Mouse (Mus musculus) stomach, postnatal 0 days (tissue): Measurements from ENCODE around the gene Tm9sf4. TPM values are rescaled to one million over a fixed set of nuclear protein-coding genes. Genes with fewer than 3 reads are reported as not detected.
A peak's percentile ranks its signal among the peaks of the same experiment; 100 is the strongest.

Experiments
- ATAC-seq: fragments of 200-750 bp; cut with Nextera tagmentation; 2 replicates; pipeline ENCODE4 v1.8.0; 2017; ENCODE audit not compliant: low FRiP score, low TSS enrichment
- DNase-seq: peaks from one replicate; pipeline ENCODE4 v3.0.0-alpha.2; 2016; ENCODE audit warnings: low spot score
- H3K27ac ChIP-seq: fragments of 300-500 bp; sonication (generic); replicated peaks from 2 replicates; pipeline ENCODE4 v1.5.1; 2014; ENCODE audit warnings: mild to moderate bottlenecking, control low read depth
- H3K27me3 ChIP-seq: fragments of 300-500 bp; sonication (generic); 2 replicates; pipeline ENCODE4 v1.6.1; 2014; ENCODE audit warnings: low read length; ENCODE audit not compliant: control insufficient read depth, insufficient read depth
- H3K36me3 ChIP-seq: fragments of 300-500 bp; sonication (generic); 2 replicates; pipeline ENCODE4 v1.6.1; 2014; ENCODE audit warnings: low read length, mixed read lengths; ENCODE audit not compliant: control insufficient read depth, insufficient read depth
- H3K4me1 ChIP-seq: fragments of 300-500 bp; sonication (generic); replicated peaks from 2 replicates; pipeline ENCODE4 v1.6.1; 2014; ENCODE audit warnings: antibody characterized with exemption; ENCODE audit not compliant: control insufficient read depth, insufficient read depth
- H3K4me2 ChIP-seq: fragments of 300-500 bp; sonication (generic); replicated peaks from 2 replicates; pipeline ENCODE4 v1.6.1; 2014; ENCODE audit warnings: low read depth, mild to moderate bottlenecking, control low read depth, moderate library complexity
- H3K4me3 ChIP-seq: fragments of 300-500 bp; sonication (generic); 2 replicates; pipeline ENCODE4 v1.5.1; 2014; ENCODE audit warnings: low read depth, low read length, control low read depth
- H3K9ac ChIP-seq: fragments of 300-500 bp; sonication (generic); 2 replicates; pipeline ENCODE4 v1.6.1; 2014; ENCODE audit warnings: mild to moderate bottlenecking, low read length, control low read depth, mixed read lengths
- H3K9me3 ChIP-seq: fragments of 300-500 bp; sonication (generic); 2 replicates; pipeline ENCODE4 v1.6.1; 2016; ENCODE audit warnings: low read length; ENCODE audit not compliant: control insufficient read depth
- CTCF ChIP-seq: IDR thresholded peaks from 2 replicates; pipeline ENCODE4 v1.5.1; 2016; ENCODE audit warnings: antibody characterized with exemption, low read depth, mild to moderate bottlenecking, moderate library complexity
- EP300 ChIP-seq: optimal IDR thresholded peaks from 2 replicates; pipeline ENCODE3; 2016; ENCODE audit warnings: antibody characterized with exemption
- WGBS: fragments of 180-500 bp; shearing (Covaris S2); extraction: QIAGEN DNeasy Blood & Tissue Kit; methylation state at CpG from one replicate; pipeline ENCODE4 v1.1.7; 2014; 5-methylcytosine and 5-hydroxymethylcytosine counted together
- polyA plus RNA-seq: library from polyadenylated mRNA; unstranded; fragments of >200 nt; fragmentation: Nextera tagmentation; extraction: Ambion mirVana; gene quantifications from 2 replicates; pipeline ENCODE4 v1.2.1, GENCODE M21; 2015

The Tm9sf4 gene
- polyA plus RNA-seq, 1 experiment from 2014 or later, result 45.6 TPM

DNA sequence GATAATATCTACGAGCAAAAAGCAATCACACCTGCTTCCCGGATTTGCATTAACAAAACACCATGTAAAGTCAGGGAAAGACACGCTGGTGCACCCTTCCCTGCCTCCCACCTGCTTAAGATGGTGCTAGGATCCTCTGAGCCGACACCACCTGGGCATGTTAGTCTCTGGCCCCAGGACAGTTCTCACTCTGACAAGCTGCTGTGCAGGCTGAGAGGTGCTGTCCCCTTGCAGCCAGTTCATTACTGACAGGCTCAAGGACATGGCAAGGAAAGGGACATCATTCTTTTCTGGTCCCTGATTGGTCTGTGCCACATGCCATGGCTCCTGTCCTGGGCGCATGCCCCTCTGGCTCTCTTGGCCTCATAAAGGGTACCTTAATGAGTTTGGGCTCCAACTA lies 67.4 kb downstream of the Tm9sf4 start:
- WGBS, result 78% methylated on average over 5 of the region's 5 CpGs
- DNase-seq (no peak), ATAC-seq (no peak)
- peaks cover 22% of the 10 kb centered on the region for H3K36me3 ChIP-seq
- no peaks in the 10 kb centered on the region for H3K27me3 ChIP-seq
- H3K9ac ChIP-seq, result no peak overlapping the region
- H3K27ac ChIP-seq, result no peak overlapping the region
- no peak for TF ChIP-seq CTCF
- no peak for TF ChIP-seq EP300
- no peak overlapping the region for H3K4me3 ChIP-seq
- H3K9me3 ChIP-seq, result no peaks in the 10 kb centered on the region
- H3K4me2 ChIP-seq, result no peak overlapping the region
- H3K4me1 ChIP-seq, result peaks cover 3% of the 10 kb centered on the region; the same call in 1 of the 2 replicates

DNA sequence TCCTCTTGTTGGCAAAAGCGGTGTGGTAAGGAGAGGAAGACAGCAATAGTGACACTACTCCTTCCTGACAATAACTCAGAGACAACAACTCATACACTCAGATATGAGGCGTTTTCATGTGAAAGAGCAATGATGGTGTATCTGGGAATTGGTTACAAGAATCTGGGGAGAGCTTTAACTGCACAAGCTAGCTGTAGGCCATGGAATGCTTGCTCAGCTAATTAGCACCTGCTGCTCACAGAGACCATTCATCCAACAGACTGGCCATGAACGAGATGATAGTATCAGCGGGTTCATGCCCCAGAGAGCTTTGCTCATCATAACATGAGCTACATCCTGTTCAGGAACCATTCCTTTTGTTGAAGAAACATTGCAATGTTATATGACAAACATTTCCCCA lies 76.1 kb downstream of the Tm9sf4 start:
- 54% methylated on average over 4 of the region's 4 CpGs for WGBS
- peak overlapping the region; percentile 84 for H3K27ac ChIP-seq
- H3K4me3 ChIP-seq, result no peak overlapping the region
- H3K9me3 ChIP-seq, result no peaks in the 10 kb centered on the region
- ATAC-seq (no peak), DNase-seq (no peak)
- H3K9ac ChIP-seq, result 0 out of 2 replicates have a peak overlapping the region, but pooled peaks have one; percentile 13
- peak overlapping the region; percentile 31; the same call in 1 of the 2 replicates for H3K4me2 ChIP-seq
- TF ChIP-seq EP300 (no peak), CTCF (no peak)
- peaks cover 10% of the 10 kb centered on the region for H3K4me1 ChIP-seq
- peaks cover 10% of the 10 kb centered on the region for H3K36me3 ChIP-seq
- H3K27me3 ChIP-seq, result no peaks in the 10 kb centered on the region

DNA sequence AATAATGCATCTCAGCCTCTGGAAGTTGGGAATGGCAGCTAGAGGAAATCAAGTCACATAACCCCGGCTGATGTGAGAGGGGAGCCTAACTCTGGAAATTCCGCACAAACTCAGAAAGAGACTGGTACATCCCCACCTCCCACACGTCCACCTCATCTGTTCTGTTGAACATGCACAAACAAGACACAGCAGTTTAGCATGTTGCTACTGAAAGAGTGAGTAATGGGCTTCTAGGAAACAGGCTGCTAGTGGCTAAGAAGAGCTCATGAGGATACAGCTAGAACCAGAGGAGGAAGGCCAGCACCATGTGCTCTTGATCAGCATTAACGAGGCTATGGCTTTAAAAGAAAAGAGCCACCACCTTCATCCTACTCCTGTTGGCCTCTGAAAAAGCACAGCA lies 76.8 kb downstream of the Tm9sf4 start:
- peak overlapping the region; percentile 31 for H3K4me2 ChIP-seq
- TF ChIP-seq EP300 (no peak), CTCF (no peak)
- no peak for ATAC-seq
- no peak for DNase-seq
- H3K4me3 ChIP-seq, result no peak overlapping the region
- H3K27me3 ChIP-seq, result no peaks in the 10 kb centered on the region
- H3K9ac ChIP-seq, result no peak overlapping the region
- WGBS, result 57% methylated on average over 4 of the region's 4 CpGs
- peaks cover 6% of the 10 kb centered on the region; the same call in 1 of the 2 replicates for H3K36me3 ChIP-seq
- H3K9me3 ChIP-seq, result no peaks in the 10 kb centered on the region
- peak overlapping the region; percentile 84 for H3K27ac ChIP-seq
- peaks cover 10% of the 10 kb centered on the region for H3K4me1 ChIP-seq

DNA sequence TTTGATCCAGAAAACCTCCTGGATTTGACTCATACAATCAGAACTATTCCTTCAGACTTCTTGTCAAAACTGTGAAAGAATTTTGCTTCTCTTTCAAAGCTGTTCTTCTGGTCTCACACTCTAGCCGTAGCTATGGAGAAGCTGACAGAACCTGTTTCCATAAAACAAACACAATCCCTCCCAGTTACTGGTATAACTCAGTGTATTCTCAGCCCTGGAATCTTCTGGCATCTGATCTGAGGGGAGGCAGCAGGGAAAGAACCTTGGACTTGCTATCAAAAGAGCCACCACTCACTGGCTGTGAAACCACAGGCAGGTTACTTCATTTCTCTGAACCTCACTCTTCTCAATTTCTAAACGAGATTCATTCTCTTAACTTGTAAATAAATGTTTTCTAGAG lies 77.3 kb downstream of the Tm9sf4 start:
- WGBS, result 39% methylated on average over 2 of the region's 2 CpGs
- peaks cover 6% of the 10 kb centered on the region; the same call in 1 of the 2 replicates for H3K36me3 ChIP-seq
- H3K4me3 ChIP-seq, result no peak overlapping the region
- ATAC-seq (peak; percentile 59), DNase-seq (peak; percentile 69)
- H3K27ac ChIP-seq, result peak overlapping the region; percentile 84
- H3K9me3 ChIP-seq, result no peaks in the 10 kb centered on the region
- H3K9ac ChIP-seq, result no peak overlapping the region
- no peaks in the 10 kb centered on the region for H3K27me3 ChIP-seq
- no peak for TF ChIP-seq EP300
- TF ChIP-seq CTCF, result no peak
- H3K4me2 ChIP-seq, result peak overlapping the region; percentile 90
- peaks cover 10% of the 10 kb centered on the region for H3K4me1 ChIP-seq

DNA sequence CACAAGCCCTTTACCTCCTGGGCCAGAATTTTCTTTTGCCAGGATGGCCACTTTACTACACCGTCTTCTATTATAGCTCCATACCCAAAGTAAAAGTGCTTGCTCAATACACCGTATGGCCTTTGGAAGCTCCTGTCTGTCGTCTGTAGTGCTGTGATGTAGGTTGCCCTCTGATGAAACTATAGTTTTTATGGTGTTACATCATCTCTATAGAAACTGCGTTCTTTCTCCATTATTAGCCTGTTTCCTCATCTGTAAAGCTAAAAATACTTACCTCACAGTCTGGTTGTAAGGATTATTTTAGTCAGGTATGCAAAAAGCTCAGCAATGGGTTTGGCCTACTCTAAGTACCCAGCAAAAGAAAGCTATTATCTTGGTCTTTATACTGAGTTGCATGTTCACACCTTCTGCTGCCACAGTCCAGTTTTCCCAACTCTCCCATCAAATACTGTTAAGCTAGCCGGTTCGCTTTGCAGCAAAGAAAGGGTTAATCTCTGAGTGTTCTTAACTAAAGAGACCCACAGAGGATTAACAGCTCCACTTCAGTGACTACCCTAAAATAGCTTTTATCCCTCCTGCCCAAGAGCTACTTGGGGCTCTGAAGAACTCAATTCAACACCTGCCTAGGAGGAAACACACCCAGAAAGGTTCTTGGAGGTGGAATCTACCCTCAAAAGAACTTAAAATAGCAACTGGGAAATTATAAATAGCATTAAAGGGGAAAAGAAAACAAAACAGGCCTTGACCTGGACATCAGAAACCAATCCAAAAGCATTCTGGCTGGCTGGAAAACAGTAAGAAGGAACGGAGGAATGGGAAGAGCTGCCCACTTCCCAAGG lies 78.1 kb downstream of the Tm9sf4 start:
- Histone ChIP-seq H3K9me3 (no peaks in the 10 kb centered on the region), H3K36me3 (peaks cover 6% of the 10 kb centered on the region; the same call in 1 of the 2 replicates), H3K27me3 (no peaks in the 10 kb centered on the region), H3K4me1 (peaks cover 10% of the 10 kb centered on the region), H3K4me3 (peak overlapping the region; percentile 99), H3K4me2 (peak overlapping the region; percentile 90), H3K27ac (peak overlapping the region; percentile 98), H3K9ac (peak overlapping the region; percentile 99)
- 43% methylated on average over 7 of the region's 7 CpGs for WGBS
- TF ChIP-seq CTCF, result no peak
- TF ChIP-seq EP300, result peak; percentile 27
- no peak for ATAC-seq
- no peak for DNase-seq

DNA sequence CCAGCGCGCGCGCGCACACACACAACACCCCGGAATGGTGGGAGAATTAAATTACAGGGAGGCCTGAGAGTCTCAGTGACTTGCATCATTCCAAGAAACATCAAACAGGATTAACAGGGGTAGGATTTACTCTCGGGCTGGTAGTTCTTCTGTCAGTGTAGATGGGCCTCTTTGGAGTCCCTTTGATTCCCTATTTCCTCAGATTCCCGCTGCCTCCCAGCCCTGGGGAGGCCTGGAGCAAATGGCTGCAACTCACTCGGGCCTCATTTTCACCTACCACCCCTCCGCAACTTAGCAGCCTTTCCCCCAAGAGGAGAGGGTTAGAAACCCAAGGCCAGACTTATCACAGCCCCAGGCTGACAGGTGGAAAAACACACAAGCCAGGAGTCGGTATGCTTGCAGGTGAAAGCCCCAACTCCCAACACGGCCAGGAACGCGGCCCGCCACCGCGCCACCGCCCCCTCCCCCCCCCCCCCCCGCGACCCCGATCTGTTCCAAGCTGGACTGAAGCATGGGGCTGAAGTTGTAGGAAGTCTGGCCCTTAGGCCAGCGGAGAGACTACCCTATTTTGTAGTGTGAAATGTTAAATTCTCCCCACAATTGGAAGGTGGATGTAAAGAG lies 78.9 kb downstream of the Tm9sf4 start:
- peak overlapping the region; percentile 99 for H3K4me3 ChIP-seq
- H3K4me1 ChIP-seq, result peaks cover 10% of the 10 kb centered on the region
- TF ChIP-seq CTCF (no peak), EP300 (no peak)
- H3K27me3 ChIP-seq, result no peaks in the 10 kb centered on the region
- 3% methylated on average over 18 of the region's 22 CpGs for WGBS
- H3K9me3 ChIP-seq, result no peaks in the 10 kb centered on the region
- H3K4me2 ChIP-seq, result peak overlapping the region; percentile 90
- DNase-seq, result peak; percentile 41
- no peak for ATAC-seq
- peak overlapping the region; percentile 98 for H3K27ac ChIP-seq
- H3K36me3 ChIP-seq, result peaks cover 6% of the 10 kb centered on the region; the same call in 1 of the 2 replicates
- H3K9ac ChIP-seq, result peak overlapping the region; percentile 99
